In the genomic region with DNA sequence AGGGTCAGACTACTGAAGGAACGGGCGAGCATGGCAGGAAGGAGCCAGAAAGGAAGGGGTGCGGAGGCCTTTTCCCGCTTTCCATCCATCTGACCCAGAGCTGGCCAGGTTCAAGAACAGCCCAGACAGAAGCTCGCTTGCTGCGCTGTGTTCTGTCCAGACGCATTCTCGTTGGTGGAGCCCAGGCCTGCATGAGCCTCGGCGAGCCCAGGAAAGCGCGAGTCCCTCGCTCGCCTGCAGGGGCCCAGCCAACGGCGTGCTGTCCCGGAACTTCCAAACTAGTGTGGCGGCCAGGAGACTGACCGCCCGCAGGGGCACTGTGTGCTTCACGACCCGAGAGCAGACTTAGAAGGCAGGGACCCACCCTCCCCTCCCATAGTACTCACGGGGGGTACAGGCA, we compare ENCODE assay signal across 8 mouse cellular contexts. TPM values are rescaled to one million over a fixed set of nuclear protein-coding genes. Genes with fewer than 3 reads are reported as not detected.
DNase-seq lines count a peak whose midpoint lies in the region; ATAC-seq and TF ChIP-seq lines count a peak whose summit lies in the region.

No protein-coding gene starts in this region.

- no peaks in the 10 kb centered on the region for H3K27me3 ChIP-seq in G1E (ENCODE audit: insufficient read depth, low read length)
- H3K27me3 ChIP-seq in forebrain, embryonic 16.5 days (replicated peaks; ENCODE audit: control insufficient read depth, insufficient read depth, low read length): peaks cover 68% of the 10 kb centered on the region
- peaks cover 100% of the 10 kb centered on the region for H3K27me3 ChIP-seq in midbrain, embryonic 10.5 days (ENCODE audit: low read depth, poor library complexity, severe bottlenecking)

- no peak for TF ChIP-seq CTCF in G1E (IDR thresholded peaks at IDR 0.05; ENCODE audit: low read depth, low read length)

- H3K27ac ChIP-seq in forebrain, embryonic 16.5 days (ENCODE audit: low read length): no peak overlapping the region
- H3K27ac ChIP-seq in midbrain, embryonic 10.5 days (replicated peaks): peak overlapping the region; percentile 92

- H3K4me1 ChIP-seq in G1E (ENCODE audit: insufficient read depth, low read depth, low read length): no peaks in the 10 kb centered on the region
- peaks cover 25% of the 10 kb centered on the region for H3K4me1 ChIP-seq in forebrain, embryonic 16.5 days (replicated peaks; ENCODE audit: control insufficient read depth, insufficient read depth, low read length)
- peaks cover 77% of the 10 kb centered on the region for H3K4me1 ChIP-seq in midbrain, embryonic 10.5 days

- H3K36me3 ChIP-seq in G1E (replicated peaks): no peaks in the 10 kb centered on the region
- no peaks in the 10 kb centered on the region for H3K36me3 ChIP-seq in forebrain, embryonic 16.5 days (ENCODE audit: control insufficient read depth, insufficient read depth)
- H3K36me3 ChIP-seq in midbrain, embryonic 10.5 days: no peaks in the 10 kb centered on the region

- H3K9me3 ChIP-seq in G1E (replicated peaks): peaks cover 70% of the 10 kb centered on the region
- no peaks in the 10 kb centered on the region for H3K9me3 ChIP-seq in forebrain, embryonic 16.5 days (ENCODE audit: control insufficient read depth, low read length)
- no peaks in the 10 kb centered on the region for H3K9me3 ChIP-seq in midbrain, embryonic 10.5 days (replicated peaks)

- H3K4me2 ChIP-seq in forebrain, embryonic 16.5 days (ENCODE audit: low read length): peak overlapping the region; percentile 43

- DNase-seq in adrenal gland, adult 2 months: peak; percentile 47
- DNase-seq in adrenal gland, postnatal 4 days (ENCODE audit: low spot score in 2 of 2): no peak
- DNase-seq in G1E (ENCODE audit: low spot score): no peak
- peak; percentile 65 for DNase-seq in kidney, postnatal 10 days
- DNase-seq in midbrain, embryonic 10.5 days (ENCODE audit: low spot score): peak; percentile 83
- DNase-seq in natural killer cell, adult 2 months (ENCODE audit: low spot score in 2 of 2): no peak
- DNase-seq in frontal cortex, postnatal 36 days (ENCODE audit: low spot score in 2 of 2): no peak

- no peak overlapping the region for H3K9ac ChIP-seq in forebrain, embryonic 16.5 days (replicated peaks; ENCODE audit: low read depth, low read length)

- H3K4me3 ChIP-seq in G1E (ENCODE audit: low read depth, low read length): peak overlapping the region; percentile 9; the same call in 1 of the 2 replicates
- H3K4me3 ChIP-seq in forebrain, embryonic 16.5 days (replicated peaks; ENCODE audit: low read length): peak overlapping the region; percentile 30; the same call in 1 of the 2 replicates
- H3K4me3 ChIP-seq in midbrain, embryonic 10.5 days: peak overlapping the region; percentile 76

- under 1% methylated on average over 23 of the region's 23 CpGs for WGBS in forebrain, embryonic 16.5 days
- under 1% methylated on average over 23 of the region's 23 CpGs for WGBS in midbrain, embryonic 10.5 days

- no peak for ATAC-seq in G1E (ENCODE audit: extremely low read depth, insufficient number of reproducible peaks, low FRiP score, poor library complexity, severe bottlenecking)
- 0 out of 2 replicates have a peak, but pooled peaks have one; percentile 29 for ATAC-seq in forebrain, embryonic 16.5 days

RNA-seq across cellular contexts. Expression of gene Nkx6-1, which starts 1.6 kb away (rescaled TPM):
- not detected for total RNA-seq in adrenal gland, adult 2 months (2021)
- polyA plus RNA-seq in adrenal gland, adult 2 months (2012; rRNA removed): not detected in 2 replicates
- total RNA-seq in adrenal gland, postnatal 4 days (2021): 1 to 10 TPM in 1 of 2 experiments, not detected in 1; 1.8 TPM
- total RNA-seq in G1E (2014; fragmentation: Nextera tagmentation) (0.68 TPM in 1 of 2 replicates, not detected in the other), G1E (2017) (0.11 TPM in 1 of 2 replicates, not detected in the other)
- not detected in 2 replicates for polyA plus RNA-seq in G1E (2012)
- polyA plus RNA-seq in forebrain, embryonic 16.5 days (2015; fragmentation: Nextera tagmentation; extraction: Ambion mirVana): 0.06 TPM in 1 of 2 replicates, not detected in the other
- 9.0 and 11.0 TPM in 2 replicates for polyA plus RNA-seq in midbrain, embryonic 10.5 days (2016; fragmentation: Nextera tagmentation; extraction: Ambion mirVana)

Comparison
In these comparisons a context has a peak if more than half of its experiments do, and no peak if none do; other contexts are left out.
1. DNase-seq: peak in adrenal gland, adult 2 months (single experiment), kidney, postnatal 10 days (single experiment) and midbrain, embryonic 10.5 days (single experiment); none in adrenal gland, postnatal 4 days (0 of 2), G1E (single experiment), natural killer cell, adult 2 months (0 of 2) and frontal cortex, postnatal 36 days (0 of 2).
2. H3K4me3 ChIP-seq: peak in every context shown above with its lines; median percentile 76 in midbrain, embryonic 10.5 days; 30 in forebrain, embryonic 16.5 days; 9 in G1E.